Mouse (Mus musculus): ENCODE results near the gene Nek10. TPM values are rescaled to one million over a fixed set of nuclear protein-coding genes. Genes with fewer than 3 reads are reported as not detected.
A peak's percentile ranks its signal among the peaks of the same experiment; 100 is the strongest.
"Not testable (repeated sequence)": the region's sequence is repeated elsewhere in the genome, so short reads cannot be mapped to it uniquely, and the experiment has no call there.

Gene Nek10
- total RNA-seq, 2 experiments from 2014 or later: 0.05 to 0.07 TPM

GRCm38 (mm10) chr14:14870463-14870862, 67.2 kb downstream of the Nek10 start:
- DNase-seq (ENCODE audit: low spot score): no peak

- no peak for DNase-seq (ENCODE audit: low spot score)
Measured at GRCm38 (mm10) chr14:14871121-14871520, 67.9 kb downstream of the Nek10 start.

GRCm38 (mm10) chr14:14871700-14872099, 68.5 kb downstream of the Nek10 start:
- no peak for DNase-seq (ENCODE audit: low spot score)

- no peak for DNase-seq (ENCODE audit: low spot score)
Measured at GRCm38 (mm10) chr14:14893932-14894652, 90.9 kb downstream of the Nek10 start.

GRCm38 (mm10) chr14:14894776-14895175, 91.6 kb downstream of the Nek10 start:
- DNase-seq (ENCODE audit: low spot score): no peak

GRCm38 (mm10) chr14:14895363-14895762, 92.1 kb downstream of the Nek10 start:
- no peak for DNase-seq (ENCODE audit: low spot score)

GRCm38 (mm10) chr14:14896399-14897136, 93.4 kb downstream of the Nek10 start:
- DNase-seq (ENCODE audit: low spot score): no peak

GRCm38 (mm10) chr14:14904750-14905529, 101.7 kb downstream of the Nek10 start:
- peak; percentile 61 for DNase-seq (ENCODE audit: low spot score)

GRCm38 (mm10) chr14:14905530-14905852, 102.3 kb downstream of the Nek10 start:
- no peak for DNase-seq (ENCODE audit: low spot score)

- DNase-seq (ENCODE audit: low spot score): no peak
Measured at GRCm38 (mm10) chr14:14925615-14926014, 122.4 kb downstream of the Nek10 start.

- no peak for DNase-seq (ENCODE audit: low spot score)
Measured at GRCm38 (mm10) chr14:14927559-14927958, 124.3 kb downstream of the Nek10 start.

- DNase-seq (ENCODE audit: low spot score): no peak
Measured at GRCm38 (mm10) chr14:14934977-14935376, 131.8 kb downstream of the Nek10 start.

GRCm38 (mm10) chr14:14945930-14946329, 142.7 kb downstream of the Nek10 start:
- no peak for DNase-seq (ENCODE audit: low spot score)

- DNase-seq (ENCODE audit: low spot score): no peak
Measured at GRCm38 (mm10) chr14:14949023-14949422, 145.8 kb downstream of the Nek10 start.

- no peak for DNase-seq (ENCODE audit: low spot score)
Measured at GRCm38 (mm10) chr14:14951808-14952207, 148.6 kb downstream of the Nek10 start.

- no peak for DNase-seq (ENCODE audit: low spot score)
Measured at GRCm38 (mm10) chr14:14959780-14960440, 156.7 kb downstream of the Nek10 start.

- DNase-seq (ENCODE audit: low spot score): no peak
Measured at GRCm38 (mm10) chr14:14960441-14960988, 157.3 kb downstream of the Nek10 start.

GRCm38 (mm10) chr14:14970633-14971032, 167.4 kb downstream of the Nek10 start:
- DNase-seq (ENCODE audit: low spot score): no peak

- no peak for DNase-seq (ENCODE audit: low spot score)
Measured at GRCm38 (mm10) chr14:14971056-14971455, 167.8 kb downstream of the Nek10 start.

- no peak for DNase-seq (ENCODE audit: low spot score)
Measured at GRCm38 (mm10) chr14:14974156-14974555, 170.9 kb downstream of the Nek10 start.

GRCm38 (mm10) chr14:14984106-14984505, 180.9 kb downstream of the Nek10 start:
- not testable (repeated sequence) for DNase-seq (ENCODE audit: low spot score)

All from gastrocnemius, adult 18-20 months (tissue).